Mouse (Mus musculus) macrophage (primary cell): ENCODE data around the gene Pkmyt1. TPM values are rescaled to one million over a fixed set of nuclear protein-coding genes. Genes with fewer than 3 reads are reported as not detected.

Source experiments
- H3K27ac ChIP-seq: fragments of 350-480 bp; formaldehyde crosslinking; 2 replicates; pipeline ENCODE4 v1.9.0; 2021
- H3K36me3 ChIP-seq: fragments of 350-480 bp; formaldehyde crosslinking; 2 replicates; pipeline ENCODE4 v1.9.0; 2021; ENCODE audit errors: inconsistent target
- H3K4me3 ChIP-seq: fragments of 350-480 bp; formaldehyde crosslinking; 2 replicates; pipeline ENCODE4 v1.9.0; 2021; ENCODE audit errors: inconsistent target
- H3K79me2 ChIP-seq: fragments of 350-480 bp; formaldehyde crosslinking; 2 replicates; pipeline ENCODE4 v1.9.0; 2021; ENCODE audit errors: inconsistent target
- WGBS: methylation state at CpG from one replicate; pipeline ENCODE4 v1.1.7; 2026; ENCODE audit warnings: inconsistent platforms; ENCODE audit not compliant: missing documents; 5-methylcytosine and 5-hydroxymethylcytosine counted together
- polyA plus RNA-seq: library from polyadenylated mRNA; stranded (reverse); fragments of 250-400 nt; gene quantifications from 3 replicates; pipeline ENCODE4 v1.2.4, GENCODE M21; 2018; ENCODE audit warnings: inconsistent platforms
- total RNA-seq, 78 experiments: library from RNA; depleted of rRNA; stranded (reverse); fragments of 250-400 nt; gene quantifications; 1 replicate in 9 of 78; 2 replicates in 24 of 78; 3 replicates in 43 of 78; 4 replicates in 2 of 78; pipeline ENCODE4 v1.2.4; 2018; ENCODE audit warnings: inconsistent platforms in 56 of 78

The Pkmyt1 gene
- 10 to 100 TPM in 25 of 26 experiments, 1 to 10 TPM in 1; 9.8 to 76.9 (median 19.4) TPM for total RNA-seq (2018; cell fraction: chromatin; rRNA removed)
- total RNA-seq (2018; cell fraction: cytosol; rRNA removed): 1 to 10 TPM; 1.5 to 6.5 (median 3.1) TPM
- total RNA-seq (2018; cell fraction: nucleus; rRNA removed): 10 to 100 TPM in 21 of 26 experiments, 1 to 10 TPM in 5; 4.2 to 84.4 (median 15.9) TPM
- polyA plus RNA-seq: 2.0 to 9.0 TPM (median 2.7 TPM) in 3 replicates

GRCm38 (mm10) chr17:23725999-23726757 lies at the start of gene Pkmyt1:
Gene Pkmyt1 (plus strand): TSS chr17:23726336.
- Histone ChIP-seq H3K36me3 (no peaks in the 10 kb centered on the region), H3K4me3 (peak within 1 kb of the TSS; percentile 55), H3K79me2 (peaks cover 21% of the 10 kb centered on the region), H3K27ac (peak within 1 kb of the TSS; percentile 60)
- 2% methylated on average over 69 of the region's 73 CpGs for WGBS

GRCm38 (mm10) chr17:23676473-23677031 lies 49.6 kb upstream of the Pkmyt1 start:
- Histone ChIP-seq H3K4me3 (peak overlapping the region; percentile 65), H3K36me3 (no peaks in the 10 kb centered on the region), H3K27ac (peak overlapping the region; percentile 24; the same call in 1 of the 2 replicates), H3K79me2 (peaks cover 18% of the 10 kb centered on the region; the same call in 1 of the 2 replicates)
- 0% methylated on average over 37 of the region's 37 CpGs for WGBS

- peak within 1 kb of the TSS; percentile 65 for H3K4me3 ChIP-seq
- H3K79me2 ChIP-seq: peaks cover 18% of the 10 kb centered on the region; the same call in 1 of the 2 replicates
- H3K36me3 ChIP-seq: no peaks in the 10 kb centered on the region
- under 1% methylated on average over 33 of the region's 34 CpGs for WGBS
- peak within 1 kb of the TSS; percentile 24; the same call in 1 of the 2 replicates for H3K27ac ChIP-seq
These were observed 48.9 kb upstream of the Pkmyt1 start, which contains the start of gene Tnfrsf12a for GRCm38 (mm10) chr17:23677236-23677679. Gene Tnfrsf12a (minus strand): TSS chr17:23677468.

- Histone ChIP-seq H3K4me3 (no peak within 1 kb of the TSS), H3K27ac (no peak within 1 kb of the TSS), H3K36me3 (no peaks in the 10 kb centered on the region), H3K79me2 (peaks cover 8% of the 10 kb centered on the region; the same call in 1 of the 2 replicates)
- WGBS: 21% methylated on average over 38 of the region's 38 CpGs
These were observed 46.9 kb upstream of the Pkmyt1 start, which contains the start of gene Cldn6 for GRCm38 (mm10) chr17:23679127-23679835. Gene Cldn6 (plus strand): TSS chr17:23679249.

GRCm38 (mm10) chr17:23680336-23680735 lies 45.8 kb upstream of the Pkmyt1 start:
- Histone ChIP-seq H3K27ac (no peak overlapping the region), H3K4me3 (no peak overlapping the region), H3K36me3 (no peaks in the 10 kb centered on the region), H3K79me2 (no peaks in the 10 kb centered on the region)
- WGBS: 86% methylated on average over 9 of the region's 9 CpGs

- WGBS: 73% methylated on average over 8 of the region's 10 CpGs
- no peak overlapping the region for H3K27ac ChIP-seq
- H3K4me3 ChIP-seq: no peak overlapping the region
- no peaks in the 10 kb centered on the region for H3K79me2 ChIP-seq
- no peaks in the 10 kb centered on the region for H3K36me3 ChIP-seq
These were observed 45.0 kb upstream of the Pkmyt1 start for GRCm38 (mm10) chr17:23681086-23681485.

GRCm38 (mm10) chr17:23682092-23682491 lies 44.0 kb upstream of the Pkmyt1 start:
- Histone ChIP-seq H3K36me3 (no peaks in the 10 kb centered on the region), H3K27ac (no peak overlapping the region), H3K4me3 (no peak overlapping the region), H3K79me2 (no peaks in the 10 kb centered on the region)
- WGBS: 94% methylated on average over 4 of the region's 4 CpGs

GRCm38 (mm10) chr17:23682530-23682929 lies 43.6 kb upstream of the Pkmyt1 start:
- 97% methylated on average over 3 of the region's 3 CpGs for WGBS
- Histone ChIP-seq H3K79me2 (no peaks in the 10 kb centered on the region), H3K36me3 (no peaks in the 10 kb centered on the region), H3K4me3 (no peak overlapping the region), H3K27ac (no peak overlapping the region)

GRCm38 (mm10) chr17:23683226-23683625 lies 42.9 kb upstream of the Pkmyt1 start:
- no peak overlapping the region for H3K27ac ChIP-seq
- 61% methylated on average over 14 of the region's 15 CpGs for WGBS
- H3K4me3 ChIP-seq: no peak overlapping the region

GRCm38 (mm10) chr17:23683856-23684672 lies 42.1 kb upstream of the Pkmyt1 start, which contains the start of gene Cldn9:
Gene Cldn9 (minus strand): TSS chr17:23684026.
- no peaks in the 10 kb centered on the region for H3K79me2 ChIP-seq
- no peak within 1 kb of the TSS for H3K27ac ChIP-seq
- 51% methylated on average over 15 of the region's 15 CpGs for WGBS
- no peak within 1 kb of the TSS for H3K4me3 ChIP-seq
- no peaks in the 10 kb centered on the region for H3K36me3 ChIP-seq

More at GRCm38 (mm10) chr17:23683226-23683625, 42.9 kb upstream of the Pkmyt1 start:
- H3K36me3 ChIP-seq: no peaks in the 10 kb centered on the region
- H3K79me2 ChIP-seq: no peaks in the 10 kb centered on the region

GRCm38 (mm10) chr17:23694491-23694890 lies 31.6 kb upstream of the Pkmyt1 start:
- Histone ChIP-seq H3K27ac (no peak overlapping the region), H3K36me3 (no peaks in the 10 kb centered on the region), H3K4me3 (no peak overlapping the region), H3K79me2 (no peaks in the 10 kb centered on the region)
- 94% methylated on average over 1 of the region's 1 CpGs for WGBS

- Histone ChIP-seq H3K4me3 (no peak overlapping the region), H3K27ac (no peak overlapping the region), H3K79me2 (no peaks in the 10 kb centered on the region), H3K36me3 (no peaks in the 10 kb centered on the region)
- WGBS: 78% methylated on average over 2 of the region's 3 CpGs
These were observed 30.3 kb upstream of the Pkmyt1 start for GRCm38 (mm10) chr17:23695801-23696200.

- H3K79me2 ChIP-seq: no peaks in the 10 kb centered on the region
- 4% methylated on average over 97 of the region's 101 CpGs for WGBS
- no peak overlapping the region for H3K27ac ChIP-seq
- H3K4me3 ChIP-seq: no peak overlapping the region
- no peaks in the 10 kb centered on the region for H3K36me3 ChIP-seq
These were observed 26.7 kb upstream of the Pkmyt1 start for GRCm38 (mm10) chr17:23699131-23700077.
